Mouse (Mus musculus): ENCODE results near the gene Kcnc3.

DNA sequence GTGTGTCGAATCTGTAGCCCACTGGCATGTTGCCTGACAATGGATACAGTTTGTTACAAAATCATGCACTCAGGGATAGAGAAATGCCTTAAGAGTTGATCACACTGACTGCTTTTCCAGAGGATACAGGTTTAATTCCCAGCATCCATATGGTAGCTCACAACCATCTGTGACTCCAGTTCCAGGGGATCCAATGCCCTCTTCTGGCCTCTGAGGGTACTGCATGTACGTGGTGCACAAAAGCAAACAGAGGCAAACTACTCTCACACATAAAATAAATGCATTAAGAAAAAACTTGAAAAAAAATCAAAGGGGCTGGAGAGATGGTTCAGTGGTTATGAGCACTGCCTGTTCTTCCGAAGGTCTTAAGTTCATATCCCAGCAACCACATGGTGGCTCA lies 26.6 kb downstream of the Kcnc3 start:
- TF ChIP-seq CTCF (IDR thresholded peaks at IDR 0.05; ENCODE audit: low read depth, low read length) = no peak
- no peak for TF ChIP-seq POLR2A (IDR thresholded peaks at IDR 0.05; ENCODE audit: borderline replicate concordance, low read depth, low read length)

All from bone marrow macrophage, adult 2 months (primary cell).